Mouse (Mus musculus) embryonic facial prominence, embryonic 11.5 days (tissue): ENCODE results near the gene Endov. TPM values are rescaled to one million over a fixed set of nuclear protein-coding genes. Genes with fewer than 3 reads are reported as not detected.
A peak's percentile ranks its signal among the peaks of the same experiment; 100 is the strongest.

Experiments
- ATAC-seq: fragments of 200-750 bp; cut with Nextera tagmentation; replicated peaks from 2 replicates; pipeline ENCODE4 v1.8.0; 2017; ENCODE audit warnings: low read depth; ENCODE audit not compliant: insufficient number of reproducible peaks, low FRiP score, low TSS enrichment
- DNase-seq: peaks from one replicate; pipeline ENCODE4 v3.0.0-alpha.2; 2015; ENCODE audit warnings: low spot score
- H3K27ac ChIP-seq: fragments of 300-500 bp; sonication (generic); replicated peaks from 2 replicates; pipeline ENCODE4 v1.5.1; 2014; ENCODE audit warnings: mild to moderate bottlenecking, low read depth, low read length, control low read depth
- H3K27me3 ChIP-seq: fragments of 300-500 bp; sonication (generic); 2 replicates; pipeline ENCODE4 v1.6.1; 2014; ENCODE audit warnings: mild to moderate bottlenecking, low read length, moderate library complexity, mixed read lengths; ENCODE audit not compliant: control insufficient read depth, insufficient read depth
- H3K36me3 ChIP-seq: fragments of 300-500 bp; sonication (generic); replicated peaks from 2 replicates; pipeline ENCODE4 v1.6.1; 2014; ENCODE audit warnings: low read depth, mild to moderate bottlenecking, low read length, moderate library complexity, mixed read lengths; ENCODE audit not compliant: control insufficient read depth, insufficient read depth
- H3K4me1 ChIP-seq: fragments of 300-500 bp; sonication (generic); 2 replicates; pipeline ENCODE4 v1.6.1; 2014; ENCODE audit warnings: low read length, mixed read lengths; ENCODE audit not compliant: control insufficient read depth, insufficient read depth
- H3K4me2 ChIP-seq: fragments of 300-500 bp; sonication (generic); 2 replicates; pipeline ENCODE4 v1.6.1; 2014; ENCODE audit warnings: low read depth, mild to moderate bottlenecking, control low read depth, low read length, moderate library complexity
- H3K4me3 ChIP-seq: fragments of 300-500 bp; sonication (generic); 2 replicates; pipeline ENCODE4 v1.5.1; 2014; ENCODE audit warnings: low read depth, low read length, control low read depth
- H3K9ac ChIP-seq: fragments of 300-500 bp; sonication (generic); replicated peaks from 2 replicates; pipeline ENCODE4 v1.6.1; 2014; ENCODE audit warnings: mild to moderate bottlenecking, control low read depth, low read length
- H3K9me3 ChIP-seq: fragments of 300-500 bp; sonication (generic); replicated peaks from 2 replicates; pipeline ENCODE4 v1.6.1; 2016; ENCODE audit warnings: mild to moderate bottlenecking, low read length, inconsistent platforms, mixed read lengths; ENCODE audit not compliant: control insufficient read depth
- WGBS: fragments of 180-500 bp; shearing (Covaris S2); extraction: QIAGEN DNeasy Blood & Tissue Kit; methylation state at CpG from one replicate; pipeline ENCODE4 v1.1.7; 2014; 5-methylcytosine and 5-hydroxymethylcytosine counted together
- polyA plus RNA-seq: library from polyadenylated mRNA; unstranded; fragments of >200 nt; fragmentation: Nextera tagmentation; extraction: Ambion mirVana; gene quantifications from 2 replicates; pipeline ENCODE4 v1.2.1, GENCODE M21; 2014

Gene Endov
- polyA plus RNA-seq, 1 experiment from 2014 or later, result 12.4 TPM

- ATAC-seq, result no peak
- 52% methylated on average over 14 of the region's 16 CpGs for WGBS
- Histone ChIP-seq H3K27me3 (peaks cover 46% of the 10 kb centered on the region), H3K27ac (no peak overlapping the region), H3K9me3 (no peaks in the 10 kb centered on the region), H3K9ac (no peak overlapping the region), H3K4me3 (no peak overlapping the region), H3K36me3 (no peaks in the 10 kb centered on the region), H3K4me1 (peaks cover 12% of the 10 kb centered on the region), H3K4me2 (no peak overlapping the region)
- DNase-seq, result no peak
Observed at GRCm38 (mm10) chr11:119543816-119544517, 52.8 kb downstream of the Endov start.

- Histone ChIP-seq H3K27me3 (peaks cover 52% of the 10 kb centered on the region), H3K27ac (no peak overlapping the region), H3K4me3 (no peak overlapping the region), H3K4me2 (no peak overlapping the region), H3K4me1 (peaks cover 17% of the 10 kb centered on the region), H3K9ac (no peak overlapping the region), H3K9me3 (no peaks in the 10 kb centered on the region), H3K36me3 (no peaks in the 10 kb centered on the region)
- DNase-seq (no peak), ATAC-seq (no peak)
- 84% methylated on average over 15 of the region's 15 CpGs for WGBS
Observed at GRCm38 (mm10) chr11:119544518-119545105, 53.5 kb downstream of the Endov start.

- Histone ChIP-seq H3K36me3 (no peaks in the 10 kb centered on the region), H3K4me2 (no peak overlapping the region), H3K4me3 (no peak overlapping the region), H3K4me1 (peaks cover 17% of the 10 kb centered on the region), H3K9me3 (no peaks in the 10 kb centered on the region), H3K9ac (no peak overlapping the region), H3K27ac (no peak overlapping the region), H3K27me3 (peaks cover 59% of the 10 kb centered on the region)
- no peak for ATAC-seq
- no peak for DNase-seq
- WGBS, result 43% methylated on average over 3 of the region's 3 CpGs
Observed at GRCm38 (mm10) chr11:119545281-119545680, 54.1 kb downstream of the Endov start.

- DNase-seq, result peak; percentile 56
- peaks cover 17% of the 10 kb centered on the region for H3K4me1 ChIP-seq
- H3K36me3 ChIP-seq, result no peaks in the 10 kb centered on the region
- 6% methylated on average over 10 of the region's 10 CpGs for WGBS
- H3K9ac ChIP-seq, result no peak overlapping the region
- peaks cover 64% of the 10 kb centered on the region for H3K27me3 ChIP-seq
- peak overlapping the region; percentile 55 for H3K4me3 ChIP-seq
- ATAC-seq, result no peak
- H3K9me3 ChIP-seq, result no peaks in the 10 kb centered on the region
- H3K27ac ChIP-seq, result no peak overlapping the region
- no peak overlapping the region; the same call in 1 of the 2 replicates for H3K4me2 ChIP-seq
Observed at GRCm38 (mm10) chr11:119545741-119546495, 54.8 kb downstream of the Endov start.

- peaks cover 65% of the 10 kb centered on the region for H3K27me3 ChIP-seq
- peaks cover 17% of the 10 kb centered on the region for H3K4me1 ChIP-seq
- no peak for ATAC-seq
- no peak overlapping the region for H3K27ac ChIP-seq
- H3K9me3 ChIP-seq, result no peaks in the 10 kb centered on the region
- H3K36me3 ChIP-seq, result no peaks in the 10 kb centered on the region
- WGBS, result under 1% methylated on average over 43 of the region's 46 CpGs
- peak overlapping the region; percentile 61 for H3K9ac ChIP-seq
- peak overlapping the region; percentile 55 for H3K4me3 ChIP-seq
- H3K4me2 ChIP-seq, result peak overlapping the region; percentile 98
- no peak for DNase-seq
Observed at GRCm38 (mm10) chr11:119546496-119547182, 55.5 kb downstream of the Endov start.

- ATAC-seq (0 out of 2 replicates have a peak, but pooled peaks have one; percentile 26), DNase-seq (peak; percentile 42)
- no peak within 1 kb of the TSS for H3K27ac ChIP-seq
- peak within 1 kb of the TSS; percentile 55 for H3K4me3 ChIP-seq
- WGBS, result under 1% methylated on average over 61 of the region's 90 CpGs
- peak within 1 kb of the TSS; percentile 98 for H3K4me2 ChIP-seq
- H3K36me3 ChIP-seq, result no peaks in the 10 kb centered on the region
- H3K9me3 ChIP-seq, result no peaks in the 10 kb centered on the region
- H3K4me1 ChIP-seq, result peaks cover 17% of the 10 kb centered on the region
- peaks cover 65% of the 10 kb centered on the region for H3K27me3 ChIP-seq
- H3K9ac ChIP-seq, result peak within 1 kb of the TSS; percentile 61
Observed at GRCm38 (mm10) chr11:119547183-119547921, 56.2 kb downstream of the Endov start, which contains the start of gene Nptx1. Gene Nptx1 (minus strand): TSS chr11:119547753.

- H3K9ac ChIP-seq, result peak overlapping the region; percentile 61
- peak overlapping the region; percentile 98 for H3K4me2 ChIP-seq
- H3K4me3 ChIP-seq, result peak overlapping the region; percentile 55
- 2% methylated on average over 36 of the region's 39 CpGs for WGBS
- H3K27ac ChIP-seq, result no peak overlapping the region
- peaks cover 17% of the 10 kb centered on the region for H3K4me1 ChIP-seq
- DNase-seq (peak; percentile 34), ATAC-seq (no peak)
- H3K27me3 ChIP-seq, result peaks cover 65% of the 10 kb centered on the region
- H3K9me3 ChIP-seq, result no peaks in the 10 kb centered on the region
- no peaks in the 10 kb centered on the region for H3K36me3 ChIP-seq
Observed at GRCm38 (mm10) chr11:119547951-119548591, 56.9 kb downstream of the Endov start.
